Mouse (Mus musculus): ENCODE results near the gene Fam25c. TPM values are rescaled to one million over a fixed set of nuclear protein-coding genes. Genes with fewer than 3 reads are reported as not detected.
"Not testable (repeated sequence)": the region's sequence is repeated elsewhere in the genome, so short reads cannot be mapped to it uniquely, and the experiment has no call there.

Fam25c gene
- total and polyA plus RNA-seq, 3 experiments: not detected

- H3K36me3 ChIP-seq (ENCODE audit: control insufficient read depth in 1 of 2, insufficient read depth in 2 of 2, low read length in 2 of 2): peaks cover 10 to 27% of the 10 kb centered on the region in 2 experiments
- H3K4me3 ChIP-seq (ENCODE audit: control insufficient read depth in 1 of 2, insufficient read depth in 1 of 2, low read depth in 2 of 2, low read length in 2 of 2): peak overlapping the region; percentile 24 to 38; a peak in 2 of 4 replicates
- peak; percentile 29 to 59; a peak in 3 of 4 replicates for TF ChIP-seq EP300 (IDR thresholded peaks at IDR 0.05; ENCODE audit: low read depth in 1 of 2, low read length in 2 of 2)
- 0 out of 2 replicates have a peak, but pooled peaks have one; percentile 6 for TF ChIP-seq MYB (IDR thresholded peaks at IDR 0.05; ENCODE audit: low read depth, low read length)
- peak; percentile 25; the same call in 1 of the 2 replicates for TF ChIP-seq GATA1 (IDR thresholded peaks at IDR 0.05; ENCODE audit: low read depth, low read length)
- TF ChIP-seq ETS1 (IDR thresholded peaks at IDR 0.05; ENCODE audit: low read depth, low read length): 0 out of 2 replicates have a peak, but pooled peaks have one; percentile 6
- TF ChIP-seq SIN3A (IDR thresholded peaks at IDR 0.05; ENCODE audit: low read length): peak; percentile 40; the same call in 1 of the 2 replicates
- TF ChIP-seq ZNF384 (IDR thresholded peaks at IDR 0.05; ENCODE audit: low read depth, low read length): peak; percentile 87
Measured at GRCm38 (mm10) chr14:34314383-34314782, 40.9 kb downstream of the Fam25c start.

GRCm38 (mm10) chr14:34313612-34314011 is 41.6 kb downstream of the Fam25c start:
- Histone ChIP-seq H3K27ac (ENCODE audit: control insufficient read depth, low read depth, low read length) (peak overlapping the region; percentile 53), H3K9me3 (replicated peaks; ENCODE audit: insufficient read depth, low read length) (no peaks in the 10 kb centered on the region), H3K79me2 (ENCODE audit: control insufficient read depth, insufficient read depth, low read length, poor library complexity) (peaks cover 50% of the 10 kb centered on the region), H3K4me3 (ENCODE audit: control insufficient read depth in 1 of 2, insufficient read depth in 1 of 2, low read depth in 2 of 2, low read length in 2 of 2) (peak overlapping the region in 1 of 2 experiments; percentile 93; a peak in 2 of 4 replicates), H3K9ac (ENCODE audit: control insufficient read depth, low read depth, low read length, poor library complexity, severe bottlenecking) (no peak overlapping the region), H3K27me3 (ENCODE audit: control insufficient read depth in 1 of 2, insufficient read depth in 2 of 2, low read length in 2 of 2) (no peaks in the 10 kb centered on the region), H3K36me3 (ENCODE audit: control insufficient read depth in 1 of 2, insufficient read depth in 2 of 2, low read length in 2 of 2) (peaks cover 6 to 31% of the 10 kb centered on the region in 2 experiments), H3K4me1 (ENCODE audit: control insufficient read depth in 1 of 2, insufficient read depth in 2 of 2, low read length in 2 of 2) (peaks cover 9 to 30% of the 10 kb centered on the region in 2 experiments)
- TF ChIP-seq CHD2 (IDR thresholded peaks at IDR 0.05; ENCODE audit: low read length) (no peak), ZMIZ1 (IDR thresholded peaks at IDR 0.05; ENCODE audit: low read depth, low read length) (no peak), CTCF (IDR thresholded peaks at IDR 0.05 in 2 of 3, conservative IDR thresholded peaks at IDR 0.05 in 1 of 3; ENCODE audit: control insufficient read depth in 1 of 3, insufficient read depth in 1 of 3, low read depth in 2 of 3, low read length in 3 of 3, poor library complexity in 1 of 3, severe bottlenecking in 1 of 3) (no peak), TCF12 (IDR thresholded peaks at IDR 0.05; ENCODE audit: low read depth, low read length) (no peak), UBTF (IDR thresholded peaks at IDR 0.05; ENCODE audit: borderline replicate concordance, insufficient read depth, low read depth, low read length) (no peak), NELFE (IDR thresholded peaks at IDR 0.05; ENCODE audit: low read depth, low read length) (no peak), BHLHE40 (IDR thresholded peaks at IDR 0.05; ENCODE audit: borderline replicate concordance, low read depth, low read length) (no peak), MYB (IDR thresholded peaks at IDR 0.05; ENCODE audit: low read depth, low read length) (no peak), ZC3H11A (IDR thresholded peaks at IDR 0.05; ENCODE audit: low read depth, low read length) (no peak), CHD1 (IDR thresholded peaks at IDR 0.05; ENCODE audit: low read depth, low read length) (no peak), POLR2AphosphoS5 (IDR thresholded peaks at IDR 0.05; ENCODE audit: borderline replicate concordance, low read depth, low read length) (no peak), GATA1 (IDR thresholded peaks at IDR 0.05; ENCODE audit: low read depth, low read length) (0 out of 2 replicates have a peak, but pooled peaks have one; percentile 25), POLR2A (IDR thresholded peaks at IDR 0.05; ENCODE audit: control insufficient read depth in 1 of 2, insufficient read depth in 1 of 2, low read depth in 1 of 2, low read length in 2 of 2, poor library complexity in 1 of 2) (no peak), RCOR1 (IDR thresholded peaks at IDR 0.05; ENCODE audit: low read depth, low read length) (peak; percentile 59), ZNF384 (IDR thresholded peaks at IDR 0.05; ENCODE audit: low read depth, low read length) (peak; percentile 70), MAFK (IDR thresholded peaks at IDR 0.05; ENCODE audit: borderline replicate concordance, low read depth, low read length) (no peak), ELF1 (IDR thresholded peaks at IDR 0.05; ENCODE audit: low read depth, low read length) (no peak)
- DNase-seq (ENCODE audit: low read depth, low spot score): no peak

More at GRCm38 (mm10) chr14:34314383-34314782, 40.9 kb downstream of the Fam25c start:
- Histone ChIP-seq H3K4me1 (ENCODE audit: control insufficient read depth in 1 of 2, insufficient read depth in 2 of 2, low read length in 2 of 2) (peaks cover 9 to 23% of the 10 kb centered on the region in 2 experiments), H3K27ac (ENCODE audit: control insufficient read depth, low read depth, low read length) (peak overlapping the region; percentile 53), H3K79me2 (ENCODE audit: control insufficient read depth, insufficient read depth, low read length, poor library complexity) (peaks cover 52% of the 10 kb centered on the region)
- not testable (repeated sequence) for H3K9me3 ChIP-seq (replicated peaks; ENCODE audit: insufficient read depth, low read length); H3K9ac ChIP-seq (ENCODE audit: control insufficient read depth, low read depth, low read length, poor library complexity, severe bottlenecking); H3K27me3 ChIP-seq (ENCODE audit: control insufficient read depth in 1 of 2, insufficient read depth in 2 of 2, low read length in 2 of 2)
- peak; percentile 57 for DNase-seq (ENCODE audit: low read depth, low spot score)

All from MEL (cell line).